Mouse (Mus musculus) embryonic facial prominence, embryonic 15.5 days (tissue): ENCODE results near the gene 4933415A04Rik. TPM values are rescaled to one million over a fixed set of nuclear protein-coding genes. Genes with fewer than 3 reads are reported as not detected.
A peak's percentile ranks its signal among the peaks of the same experiment; 100 is the strongest.

Experiments
- ATAC-seq: fragments of 200-750 bp; cut with Nextera tagmentation; 2 replicates; pipeline ENCODE4 v1.8.0; 2017; ENCODE audit warnings: low read depth, moderate TSS enrichment; ENCODE audit not compliant: insufficient number of reproducible peaks, low FRiP score, low TSS enrichment
- H3K27ac ChIP-seq: fragments of 300-500 bp; sonication (generic); replicated peaks from 2 replicates; pipeline ENCODE4 v1.5.1; 2015; ENCODE audit warnings: mild to moderate bottlenecking, inconsistent platforms
- H3K27me3 ChIP-seq: fragments of 300-500 bp; sonication (generic); 2 replicates; pipeline ENCODE4 v1.6.1; 2015; ENCODE audit warnings: inconsistent platforms
- H3K36me3 ChIP-seq: fragments of 300-500 bp; sonication (generic); 2 replicates; pipeline ENCODE4 v1.6.1; 2015; ENCODE audit warnings: mild to moderate bottlenecking, inconsistent platforms
- H3K4me1 ChIP-seq: fragments of 300-500 bp; sonication (generic); 2 replicates; pipeline ENCODE4 v1.6.1; 2015; ENCODE audit warnings: inconsistent platforms
- H3K4me2 ChIP-seq: fragments of 300-500 bp; sonication (generic); replicated peaks from 2 replicates; pipeline ENCODE4 v1.6.1; 2015; ENCODE audit warnings: mild to moderate bottlenecking, inconsistent platforms
- H3K4me3 ChIP-seq: fragments of 300-500 bp; sonication (generic); replicated peaks from 2 replicates; pipeline ENCODE4 v1.5.1; 2015; ENCODE audit warnings: mild to moderate bottlenecking, inconsistent platforms
- H3K9ac ChIP-seq: fragments of 300-500 bp; sonication (generic); 2 replicates; pipeline ENCODE4 v1.6.1; 2015; ENCODE audit warnings: inconsistent platforms
- H3K9me3 ChIP-seq: fragments of 300-500 bp; sonication (generic); replicated peaks from 2 replicates; pipeline ENCODE4 v1.6.1; 2016; ENCODE audit warnings: inconsistent platforms
- WGBS: fragments of 180-500 bp; shearing (Covaris S2); methylation state at CpG from one replicate; pipeline ENCODE4 v1.1.7; 2015; 5-methylcytosine and 5-hydroxymethylcytosine counted together
- polyA plus RNA-seq: library from polyadenylated mRNA; unstranded; fragments of >200 nt; fragmentation: Nextera tagmentation; extraction: Ambion mirVana; gene quantifications from 2 replicates; pipeline ENCODE4 v1.2.1, GENCODE M21; 2015

4933415A04Rik gene
- polyA plus RNA-seq, 1 experiment from 2014 or later, result 2.8 TPM

DNA sequence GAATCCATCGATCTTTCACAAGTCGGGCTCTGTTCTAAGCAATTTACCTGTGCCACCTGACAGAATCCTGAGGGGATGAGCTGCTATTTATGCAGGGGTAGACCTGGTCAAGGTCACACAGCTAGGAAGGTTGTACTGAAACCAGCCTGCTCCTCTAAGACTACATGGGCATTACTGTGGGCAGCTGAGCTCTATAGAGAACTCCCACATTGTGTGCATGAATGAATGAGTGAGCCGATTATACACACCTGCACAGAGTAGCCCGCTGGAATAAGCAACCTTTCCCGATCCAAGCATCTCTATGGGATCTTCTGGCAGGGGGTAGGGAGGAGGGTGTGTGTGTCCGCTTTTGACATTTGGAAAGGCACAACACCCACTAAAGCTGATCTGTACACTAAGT, 46.3 kb downstream of the 4933415A04Rik start:
- Histone ChIP-seq H3K9ac (no peak overlapping the region), H3K27ac (no peak overlapping the region), H3K36me3 (no peaks in the 10 kb centered on the region), H3K4me1 (peaks cover 7% of the 10 kb centered on the region), H3K9me3 (no peaks in the 10 kb centered on the region), H3K27me3 (no peaks in the 10 kb centered on the region), H3K4me2 (no peak overlapping the region), H3K4me3 (no peak overlapping the region)
- 0 out of 2 replicates have a peak, but pooled peaks have one; percentile 20 for ATAC-seq
- WGBS, result 83% methylated on average over 6 of the region's 6 CpGs

DNA sequence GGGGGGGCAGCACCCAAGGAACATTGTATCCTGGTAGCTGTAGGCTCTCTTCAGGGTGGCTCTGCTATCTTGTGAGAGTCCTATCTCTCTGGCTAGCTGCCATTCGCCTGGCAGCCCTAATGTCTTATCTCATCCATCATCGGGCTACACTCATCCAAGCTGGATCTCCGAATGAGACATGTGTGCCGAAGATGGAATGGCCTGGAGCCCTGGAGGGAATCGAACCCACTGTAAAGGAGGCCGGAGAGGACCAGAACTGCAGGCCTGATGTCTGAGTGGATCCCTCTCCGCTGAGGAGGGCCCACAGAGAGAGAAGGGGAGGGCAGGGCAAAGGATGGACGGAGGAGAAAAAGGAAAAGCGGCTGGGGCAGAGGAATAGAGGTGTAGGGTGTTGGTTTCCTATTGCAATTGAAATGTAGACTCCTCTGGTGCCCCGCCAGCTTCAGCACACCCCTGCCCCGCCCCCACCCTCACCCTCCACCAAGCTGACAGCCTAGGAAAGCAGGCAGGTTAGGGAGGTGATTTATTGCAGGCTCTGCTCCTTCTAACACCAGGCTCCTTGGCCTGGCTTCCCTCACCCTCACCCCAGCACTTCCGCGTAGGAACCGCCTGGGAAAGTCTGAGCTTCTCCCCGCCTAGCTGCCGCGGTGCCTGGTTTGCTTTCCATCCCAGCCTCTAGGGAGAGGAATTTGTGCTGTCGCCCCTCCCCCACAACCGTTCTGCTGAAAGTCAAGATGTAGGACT, 47.0 kb downstream of the 4933415A04Rik start:
- H3K36me3 ChIP-seq, result no peaks in the 10 kb centered on the region
- H3K4me3 ChIP-seq, result no peak overlapping the region
- H3K4me1 ChIP-seq, result peaks cover 7% of the 10 kb centered on the region
- H3K4me2 ChIP-seq, result peak overlapping the region; percentile 29
- H3K9ac ChIP-seq, result no peak overlapping the region
- no peaks in the 10 kb centered on the region for H3K27me3 ChIP-seq
- H3K9me3 ChIP-seq, result no peaks in the 10 kb centered on the region
- no peak overlapping the region for H3K27ac ChIP-seq
- peak; percentile 54; the same call in 1 of the 2 replicates for ATAC-seq
- 17% methylated on average over 19 of the region's 19 CpGs for WGBS

DNA sequence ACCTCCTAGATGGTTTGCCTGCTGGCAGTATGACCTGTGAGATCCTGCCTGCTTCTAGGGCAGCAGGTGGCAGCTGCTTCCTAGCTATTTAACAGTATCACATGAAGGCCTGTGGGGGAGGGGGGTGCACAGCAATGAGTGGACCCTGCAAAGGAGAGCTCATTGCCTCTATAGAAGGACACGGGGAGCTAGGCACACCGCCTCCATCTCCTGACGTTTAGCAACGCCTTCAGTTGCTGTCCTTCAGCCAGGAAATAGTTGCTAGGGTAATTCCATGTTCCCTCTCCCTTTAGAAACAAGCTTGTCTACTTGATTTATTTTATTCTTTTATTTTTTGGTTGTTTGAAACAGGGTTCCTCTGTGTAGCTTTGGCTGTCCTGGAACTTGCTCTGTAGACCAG, 49.9 kb downstream of the 4933415A04Rik start:
- ATAC-seq, result no peak
- WGBS, result 83% methylated on average over 4 of the region's 4 CpGs
- Histone ChIP-seq H3K27me3 (no peaks in the 10 kb centered on the region), H3K4me2 (no peak overlapping the region), H3K4me3 (no peak overlapping the region), H3K9me3 (no peaks in the 10 kb centered on the region), H3K36me3 (no peaks in the 10 kb centered on the region), H3K4me1 (peaks cover 7% of the 10 kb centered on the region), H3K27ac (no peak overlapping the region), H3K9ac (no peak overlapping the region)

DNA sequence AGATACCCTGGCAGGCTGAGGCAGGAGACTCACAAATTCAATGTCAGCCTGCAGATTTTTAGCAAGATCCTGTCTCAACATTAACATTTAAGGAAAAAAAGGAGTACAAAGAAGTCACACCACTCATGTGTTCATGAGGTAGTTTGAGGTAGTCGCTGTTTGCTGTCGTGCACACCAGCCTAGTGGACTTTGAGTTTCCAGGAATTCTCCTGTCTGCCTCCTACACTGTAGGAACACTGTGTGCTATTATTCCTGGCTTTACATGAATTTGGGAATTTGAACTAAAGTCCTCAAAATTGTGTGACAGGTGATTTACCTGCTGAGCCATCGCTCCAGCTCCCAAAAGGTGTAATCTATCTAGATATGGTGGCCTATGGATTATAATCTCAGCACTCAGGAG, 51.6 kb downstream of the 4933415A04Rik start:
- WGBS, result 94% methylated on average over 3 of the region's 3 CpGs
- no peak overlapping the region for H3K27ac ChIP-seq
- no peaks in the 10 kb centered on the region for H3K27me3 ChIP-seq
- no peak overlapping the region for H3K4me3 ChIP-seq
- no peak overlapping the region for H3K9ac ChIP-seq
- no peak for ATAC-seq
- H3K36me3 ChIP-seq, result no peaks in the 10 kb centered on the region
- H3K4me2 ChIP-seq, result no peak overlapping the region
- no peaks in the 10 kb centered on the region for H3K9me3 ChIP-seq
- H3K4me1 ChIP-seq, result peaks cover 16% of the 10 kb centered on the region

Other genes starting within 250 kb of the 4933415A04Rik start
- 76.3 and 83.4 TPM in 2 replicates for gene Pttg1, start 160.8 kb upstream of the 4933415A04Rik start, polyA plus RNA-seq
- 56.9 and 58.5 TPM in 2 replicates for gene Slu7, start 153.3 kb upstream of the 4933415A04Rik start, polyA plus RNA-seq
- 30.4 and 38.4 TPM in 2 replicates for gene C1qtnf2, start 112.8 kb upstream of the 4933415A04Rik start, polyA plus RNA-seq
- 10.9 and 12.0 TPM in 2 replicates for gene Ccnjl, start 58.3 kb upstream of the 4933415A04Rik start, polyA plus RNA-seq
- gene Fabp6, start 14.5 kb downstream of the 4933415A04Rik start, polyA plus RNA-seq, result 1.1 and 1.2 TPM in 2 replicates
- 25.0 and 25.1 TPM in 2 replicates for gene Pwwp2a, start 95.0 kb downstream of the 4933415A04Rik start, polyA plus RNA-seq
- 60.5 and 64.5 TPM in 2 replicates for gene Ttc1, start 161.0 kb downstream of the 4933415A04Rik start, polyA plus RNA-seq